In the genomic region with DNA sequence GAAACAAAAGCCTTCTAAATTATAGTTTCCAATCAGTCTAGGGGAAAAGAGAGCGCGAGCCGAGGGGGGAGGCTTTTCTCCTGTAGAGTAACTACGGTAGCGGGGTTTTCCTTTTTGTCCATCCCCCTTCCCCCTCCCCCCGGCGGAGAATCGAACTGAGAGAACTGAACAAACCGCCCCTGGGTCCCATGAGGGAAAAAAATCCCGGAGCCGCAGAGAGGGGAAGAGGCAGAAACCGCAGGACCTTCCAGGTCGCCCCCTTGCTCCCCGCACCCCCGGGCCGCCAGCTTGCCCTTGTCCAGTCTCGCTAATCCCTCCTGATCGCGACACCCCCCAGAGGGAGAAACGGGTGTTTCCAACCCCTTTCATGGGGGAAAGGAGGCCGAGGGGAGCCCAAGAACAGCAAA, we compare ENCODE assay signal across 8 mouse cellular contexts. TPM values are rescaled to one million over a fixed set of nuclear protein-coding genes. Genes with fewer than 3 reads are reported as not detected.
DNase-seq lines count a peak whose midpoint lies in the region; ATAC-seq lines count a peak whose summit lies in the region.

No protein-coding gene starts in this region.

- peak; percentile 50 to 62 for DNase-seq in frontal cortex, postnatal 10 days (ENCODE audit: low spot score in 2 of 2)
- peak; percentile 57 to 58 for DNase-seq in cerebellum, postnatal 36 days
- DNase-seq in gastrocnemius, postnatal 14 days, result peak; percentile 52
- DNase-seq in intestine, embryonic 14.5 days (ENCODE audit: low spot score), result peak; percentile 70
- peak; percentile 59 for DNase-seq in left cerebral cortex, postnatal 4 days
- peak; percentile 91 for DNase-seq in midbrain, embryonic 11.5 days (ENCODE audit: low spot score, missing footprints)
- DNase-seq in spleen, postnatal 4 days (ENCODE audit: low spot score in 2 of 2), result peak; percentile 52 to 82

- peaks cover 7% of the 10 kb centered on the region; the same call in 1 of the 2 replicates for H3K4me1 ChIP-seq in intestine, embryonic 14.5 days (replicated peaks; ENCODE audit: control insufficient read depth, insufficient read depth, low read length)
- H3K4me1 ChIP-seq in midbrain, embryonic 11.5 days (ENCODE audit: control insufficient read depth, insufficient read depth, low read length), result peaks cover 6% of the 10 kb centered on the region; the same call in 1 of the 2 replicates

- WGBS in intestine, embryonic 14.5 days, result 2% methylated on average over 18 of the region's 21 CpGs
- 0% methylated on average over 20 of the region's 21 CpGs for WGBS in midbrain, embryonic 11.5 days

- peak overlapping the region; percentile 88 for H3K4me2 ChIP-seq in intestine, embryonic 14.5 days (ENCODE audit: low read length)
- H3K4me2 ChIP-seq in midbrain, embryonic 11.5 days, result peak overlapping the region; percentile 75

- H3K27ac ChIP-seq in intestine, embryonic 14.5 days (ENCODE audit: low read depth), result peak overlapping the region; percentile 47; the same call in 1 of the 2 replicates
- H3K27ac ChIP-seq in midbrain, embryonic 11.5 days (ENCODE audit: low read depth, low read length), result peak overlapping the region; percentile 48; the same call in 1 of the 2 replicates

- H3K9me3 ChIP-seq in intestine, embryonic 14.5 days (ENCODE audit: control insufficient read depth, low read length), result no peaks in the 10 kb centered on the region
- no peaks in the 10 kb centered on the region for H3K9me3 ChIP-seq in midbrain, embryonic 11.5 days (ENCODE audit: control insufficient read depth, low read length)

- peak overlapping the region; percentile 65 for H3K9ac ChIP-seq in intestine, embryonic 14.5 days (ENCODE audit: low read length)
- peak overlapping the region; percentile 83 for H3K9ac ChIP-seq in midbrain, embryonic 11.5 days (ENCODE audit: low read length)

- H3K4me3 ChIP-seq in intestine, embryonic 14.5 days (ENCODE audit: low read depth, low read length), result peak overlapping the region; percentile 70
- H3K4me3 ChIP-seq in midbrain, embryonic 11.5 days (ENCODE audit: low read depth, low read length), result peak overlapping the region; percentile 85

- no peak for ATAC-seq in frontal cortex, adult (ENCODE audit: low TSS enrichment)
- no peak for ATAC-seq in intestine, embryonic 14.5 days (replicated peaks; ENCODE audit: low FRiP score, low TSS enrichment, low read depth)
- ATAC-seq in midbrain, embryonic 11.5 days (ENCODE audit: low FRiP score), result peak; percentile 12

- H3K27me3 ChIP-seq in intestine, embryonic 14.5 days (replicated peaks; ENCODE audit: control insufficient read depth, insufficient read depth, low read length), result no peaks in the 10 kb centered on the region
- no peaks in the 10 kb centered on the region for H3K27me3 ChIP-seq in midbrain, embryonic 11.5 days (ENCODE audit: control insufficient read depth, insufficient read depth, low read length)

- intact Hi-C loops in gastrocnemius, postnatal 14 days (cut with DNase I; ENCODE audit: low total_unique reads), result no loop called here
- intact Hi-C loops in left cerebral cortex, postnatal 4 days (cut with DNase I), result loop anchor here (5.0 to 10.0 kb wide), 2 partner anchors 116 to 194 kb away; no protein-coding TSS in a partner anchor

- H3K36me3 ChIP-seq in intestine, embryonic 14.5 days (ENCODE audit: control insufficient read depth, insufficient read depth, low read length), result no peaks in the 10 kb centered on the region
- no peaks in the 10 kb centered on the region for H3K36me3 ChIP-seq in midbrain, embryonic 11.5 days (ENCODE audit: control insufficient read depth, insufficient read depth, low read length)

RNA-seq across cellular contexts. Expression of gene Cpeb4, which starts 0.9 kb away (rescaled TPM):
- total RNA-seq in gastrocnemius, postnatal 14 days (2021), result 10 to 100 TPM; 63.1 to 66.2 TPM
- polyA plus RNA-seq in intestine, embryonic 14.5 days (2014; fragmentation: Nextera tagmentation; extraction: Ambion mirVana), result 4.3 and 4.7 TPM in 2 replicates
- 100 to 1,000 TPM; 148 to 149 TPM for total RNA-seq in left cerebral cortex, postnatal 4 days (2021)
- polyA plus RNA-seq in midbrain, embryonic 11.5 days (2014; fragmentation: Nextera tagmentation; extraction: Ambion mirVana), result 11.7 and 17.2 TPM in 2 replicates
